Mouse (Mus musculus): ENCODE results near the gene Tmem198b. TPM values are rescaled to one million over a fixed set of nuclear protein-coding genes. Genes with fewer than 3 reads are reported as not detected.
A peak's percentile ranks its signal among the peaks of the same experiment; 100 is the strongest.
"Not testable (repeated sequence)": the region's sequence is repeated elsewhere in the genome, so short reads cannot be mapped to it uniquely, and the experiment has no call there.

Tmem198b gene
- polyA plus RNA-seq, 2 experiments = 1.5 to 2.1 TPM

DNA sequence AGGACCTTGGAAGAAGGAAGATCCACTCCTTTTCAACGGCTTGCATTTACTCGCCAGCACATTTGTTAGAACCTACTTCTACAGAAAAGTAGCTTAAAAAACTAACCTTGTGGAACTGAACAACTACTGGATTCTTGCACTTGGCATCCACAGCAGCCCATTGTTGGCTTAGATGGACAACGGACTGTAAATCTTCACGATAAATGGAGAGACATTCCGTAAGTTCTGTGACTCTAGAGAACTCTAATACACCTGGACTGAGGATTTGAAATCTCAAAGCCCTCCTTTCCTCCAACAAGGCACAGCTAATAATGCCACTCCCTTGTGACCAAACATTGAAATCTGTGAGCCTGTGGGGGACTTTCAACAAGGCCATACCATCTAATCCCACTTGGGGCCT is 39.1 kb upstream of the Tmem198b start:
- 83% methylated on average over 5 of the region's 5 CpGs for WGBS (ENCODE audit: insufficient replicate concordance)
- Histone ChIP-seq H3K4me2 (ENCODE audit: low read depth) (no peak overlapping the region), H3K36me3 (replicated peaks; ENCODE audit: control insufficient read depth, insufficient read depth, low read depth) (peaks cover 49% of the 10 kb centered on the region)

DNA sequence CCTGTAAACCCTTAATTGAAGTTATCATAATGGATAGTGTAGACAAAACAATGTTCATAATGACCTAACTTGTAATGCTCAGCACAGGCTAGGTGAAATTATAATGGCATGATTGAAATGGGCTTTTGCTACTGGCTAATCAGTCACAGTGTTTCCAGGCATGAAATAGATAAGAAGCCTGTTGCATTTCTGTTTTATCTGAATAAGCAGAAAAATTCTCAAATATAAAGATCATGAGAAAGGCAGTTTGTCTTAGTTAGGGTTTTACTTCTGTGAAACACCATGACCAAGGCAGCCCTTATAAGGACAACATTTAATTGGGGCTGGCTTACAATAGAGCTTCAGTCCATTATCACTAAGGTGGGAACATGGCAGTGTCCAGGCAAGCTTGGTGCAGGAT is 36.4 kb upstream of the Tmem198b start:
- DNase-seq (ENCODE audit: low read depth in 3 of 3, low spot score in 3 of 3) (peak in 1 of 3 experiments; percentile 16), ATAC-seq (ENCODE audit: insufficient read depth) (peak; percentile 54)
- Histone ChIP-seq H3K36me3 (replicated peaks; ENCODE audit: control insufficient read depth, insufficient read depth, low read depth) (peaks cover 45% of the 10 kb centered on the region), H3K9me3 (ENCODE audit: control insufficient read depth, low read length) (no peaks in the 10 kb centered on the region), H3K4me3 (ENCODE audit: insufficient read depth in 1 of 2, low read depth in 2 of 2, low read length in 2 of 2) (no peak overlapping the region), H3K9ac (replicated peaks) (no peak overlapping the region; the same call in 1 of the 2 replicates), H3K4me1 (replicated peaks; ENCODE audit: control insufficient read depth in 2 of 2, insufficient read depth in 2 of 2, low read length in 1 of 2) (peaks cover 12 to 19% of the 10 kb centered on the region in 2 experiments), H3K27me3 (ENCODE audit: control insufficient read depth, insufficient read depth, low read length) (no peaks in the 10 kb centered on the region), H3K4me2 (ENCODE audit: low read depth) (peak overlapping the region; percentile 25; the same call in 1 of the 2 replicates), H3K27ac (peak overlapping the region; percentile 39; the same call in 1 of the 2 replicates)
- peak; percentile 72 for TF ChIP-seq EP300 (IDR thresholded peaks at IDR 0.05; ENCODE audit: low read depth)
- no peak for TF ChIP-seq CTCF (IDR thresholded peaks at IDR 0.05; ENCODE audit: low read depth)

More for the DNA sequence above, 39.1 kb upstream of the Tmem198b start:
- Histone ChIP-seq H3K27me3 (ENCODE audit: control insufficient read depth, insufficient read depth, low read length) (no peaks in the 10 kb centered on the region), H3K4me1 (replicated peaks; ENCODE audit: control insufficient read depth in 2 of 2, insufficient read depth in 2 of 2, low read length in 1 of 2) (peaks cover 12 to 19% of the 10 kb centered on the region in 2 experiments), H3K9ac (replicated peaks) (no peak overlapping the region), H3K27ac (no peak overlapping the region), H3K4me3 (ENCODE audit: insufficient read depth in 1 of 2, low read depth in 2 of 2, low read length in 2 of 2) (no peak overlapping the region), H3K9me3 (ENCODE audit: control insufficient read depth, low read length) (no peaks in the 10 kb centered on the region)
- DNase-seq (ENCODE audit: low read depth in 3 of 3, low spot score in 3 of 3) = no peak
- TF ChIP-seq CTCF (IDR thresholded peaks at IDR 0.05; ENCODE audit: low read depth) = no peak
- TF ChIP-seq EP300 (IDR thresholded peaks at IDR 0.05; ENCODE audit: low read depth) = no peak
- no peak for ATAC-seq (ENCODE audit: insufficient read depth)

DNA sequence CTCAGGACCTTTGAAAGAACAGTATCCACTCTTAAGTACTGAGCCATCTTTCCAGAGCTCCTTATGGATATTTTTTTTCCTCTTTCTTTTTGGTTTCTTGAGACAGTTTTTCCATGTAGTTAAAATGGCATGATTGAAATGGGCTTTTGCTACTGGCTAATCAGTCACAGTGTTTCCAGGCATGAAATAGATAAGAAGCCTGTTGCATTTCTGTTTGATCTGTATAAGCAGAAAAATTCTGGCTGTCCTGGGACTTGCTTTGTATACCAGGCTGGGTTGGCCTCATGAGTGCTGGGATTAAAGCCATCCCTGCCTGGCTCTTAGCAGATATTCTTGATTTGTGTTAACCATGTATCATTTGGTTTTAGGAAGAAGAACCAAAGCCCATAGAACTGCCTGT is 35.3 kb upstream of the Tmem198b start:
- Histone ChIP-seq H3K4me1 (replicated peaks; ENCODE audit: control insufficient read depth in 2 of 2, insufficient read depth in 2 of 2, low read length in 1 of 2) (peaks cover 12 to 19% of the 10 kb centered on the region in 2 experiments), H3K9ac (replicated peaks) (no peak overlapping the region), H3K27ac (peak overlapping the region; percentile 33; the same call in 1 of the 2 replicates), H3K36me3 (replicated peaks; ENCODE audit: control insufficient read depth, insufficient read depth, low read depth) (peaks cover 48% of the 10 kb centered on the region), H3K9me3 (ENCODE audit: control insufficient read depth, low read length) (no peaks in the 10 kb centered on the region), H3K4me2 (ENCODE audit: low read depth) (peak overlapping the region; percentile 22), H3K27me3 (ENCODE audit: control insufficient read depth, insufficient read depth, low read length) (no peaks in the 10 kb centered on the region), H3K4me3 (ENCODE audit: insufficient read depth in 1 of 2, low read depth in 2 of 2, low read length in 2 of 2) (no peak overlapping the region)
- ATAC-seq (ENCODE audit: insufficient read depth) (peak; percentile 66; the same call in 1 of the 2 replicates), DNase-seq (ENCODE audit: low read depth in 3 of 3, low spot score in 3 of 3) (no peak)
- TF ChIP-seq EP300 (IDR thresholded peaks at IDR 0.05; ENCODE audit: low read depth) (peak; percentile 55; the same call in 1 of the 2 replicates), CTCF (IDR thresholded peaks at IDR 0.05; ENCODE audit: low read depth) (no peak)

DNA sequence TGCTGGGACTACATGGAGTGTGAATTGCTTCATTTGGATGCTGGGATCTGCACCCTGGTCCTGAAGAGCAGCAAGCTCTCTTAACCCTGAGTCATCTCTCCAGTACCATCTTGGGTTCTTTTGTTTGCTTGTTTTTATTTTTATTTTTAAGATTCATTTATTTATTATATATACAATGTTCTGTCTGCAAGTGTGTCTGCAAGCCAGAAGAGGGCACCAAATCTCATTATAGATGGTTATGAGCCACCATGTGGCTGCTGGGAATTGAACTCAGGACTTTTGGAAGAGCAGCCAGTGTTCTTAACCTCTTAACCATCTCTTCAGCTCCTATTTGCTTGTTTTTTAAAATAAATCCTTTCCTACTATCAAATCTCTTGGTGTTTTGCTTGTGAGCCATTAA is 33.2 kb upstream of the Tmem198b start:
- H3K27ac ChIP-seq = no peak overlapping the region

DNA sequence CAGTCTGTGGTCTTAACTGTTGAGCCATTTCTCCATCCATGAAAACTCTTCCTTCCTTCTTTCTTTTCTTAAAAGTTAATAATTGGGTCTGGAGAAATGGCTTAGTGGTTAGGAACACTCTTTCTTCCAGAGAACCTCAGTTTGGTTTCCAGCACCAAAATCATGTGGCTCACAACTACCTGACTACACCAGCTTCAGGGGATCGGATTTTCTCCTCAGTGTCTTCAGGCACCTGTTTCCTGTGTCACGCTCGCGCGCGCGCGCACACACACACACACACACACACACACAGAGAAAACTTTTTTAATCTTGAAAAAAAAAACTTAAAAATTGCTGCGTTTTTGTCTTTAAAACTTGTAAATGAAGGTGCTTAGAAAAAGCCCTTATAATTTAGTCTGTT is 19.7 kb upstream of the Tmem198b start:
- H3K9ac ChIP-seq (replicated peaks) = no peak overlapping the region
- peaks cover 9 to 10% of the 10 kb centered on the region in 2 experiments for H3K4me1 ChIP-seq (replicated peaks; ENCODE audit: control insufficient read depth in 2 of 2, insufficient read depth in 2 of 2, low read length in 1 of 2)
- H3K36me3 ChIP-seq (replicated peaks; ENCODE audit: control insufficient read depth, insufficient read depth, low read depth) = peaks cover 16% of the 10 kb centered on the region
- H3K27me3 ChIP-seq (ENCODE audit: control insufficient read depth, insufficient read depth, low read length) = no peaks in the 10 kb centered on the region
- no peak for TF ChIP-seq CTCF (IDR thresholded peaks at IDR 0.05; ENCODE audit: low read depth)
- no peak for TF ChIP-seq EP300 (IDR thresholded peaks at IDR 0.05; ENCODE audit: low read depth)
- no peak overlapping the region for H3K27ac ChIP-seq
- 88% methylated on average over 9 of the region's 9 CpGs for WGBS (ENCODE audit: insufficient replicate concordance)
- H3K4me3 ChIP-seq (ENCODE audit: insufficient read depth in 1 of 2, low read depth in 2 of 2, low read length in 2 of 2) = no peak overlapping the region
- no peaks in the 10 kb centered on the region for H3K9me3 ChIP-seq (ENCODE audit: control insufficient read depth, low read length)
- peak overlapping the region; percentile 23; the same call in 1 of the 2 replicates for H3K4me2 ChIP-seq (ENCODE audit: low read depth)
- no peak for ATAC-seq (ENCODE audit: insufficient read depth)
- DNase-seq (ENCODE audit: low read depth in 3 of 3, low spot score in 3 of 3) = no peak

More for the DNA sequence above, 33.2 kb upstream of the Tmem198b start:
- H3K4me1 ChIP-seq (replicated peaks; ENCODE audit: control insufficient read depth in 2 of 2, insufficient read depth in 2 of 2, low read length in 1 of 2) = peaks cover 12 to 19% of the 10 kb centered on the region in 2 experiments
- ATAC-seq (ENCODE audit: insufficient read depth) = no peak
- DNase-seq (ENCODE audit: low read depth in 3 of 3, low spot score in 3 of 3) = no peak
- H3K27me3 ChIP-seq (ENCODE audit: control insufficient read depth, insufficient read depth, low read length) = no peaks in the 10 kb centered on the region
- H3K9me3 ChIP-seq (ENCODE audit: control insufficient read depth, low read length) = no peaks in the 10 kb centered on the region
- TF ChIP-seq CTCF (IDR thresholded peaks at IDR 0.05; ENCODE audit: low read depth) = no peak
- TF ChIP-seq EP300 (IDR thresholded peaks at IDR 0.05; ENCODE audit: low read depth) = no peak
- H3K4me3 ChIP-seq (ENCODE audit: insufficient read depth in 1 of 2, low read depth in 2 of 2, low read length in 2 of 2) = no peak overlapping the region
- H3K36me3 ChIP-seq (replicated peaks; ENCODE audit: control insufficient read depth, insufficient read depth, low read depth) = peaks cover 45% of the 10 kb centered on the region
- H3K4me2 ChIP-seq (ENCODE audit: low read depth) = no peak overlapping the region
- H3K9ac ChIP-seq (replicated peaks) = no peak overlapping the region

DNA sequence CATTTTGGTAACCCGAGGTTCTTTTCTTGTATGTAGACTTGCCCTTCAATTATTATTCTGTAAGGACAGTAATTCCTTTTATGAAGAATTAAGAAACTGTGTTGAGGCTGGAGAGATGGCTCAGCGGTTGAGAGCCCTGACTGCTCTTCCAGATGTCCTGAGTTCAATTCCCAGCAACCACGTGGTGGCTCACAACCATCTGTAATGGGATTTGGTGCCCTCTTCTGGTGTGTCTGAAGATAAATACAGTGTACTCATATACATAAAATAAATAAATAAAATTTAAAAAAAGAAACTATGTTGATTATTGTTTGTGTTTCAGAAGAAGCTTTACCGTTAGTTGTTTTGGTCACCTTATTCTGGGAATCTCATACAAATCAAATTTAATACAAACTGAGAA is 18.9 kb upstream of the Tmem198b start:
- H3K4me3 ChIP-seq (ENCODE audit: insufficient read depth in 1 of 2, low read depth in 2 of 2, low read length in 2 of 2) = peak overlapping the region; percentile 96
- H3K4me2 ChIP-seq (ENCODE audit: low read depth) = peak overlapping the region; percentile 94
- ATAC-seq (ENCODE audit: insufficient read depth); DNase-seq (ENCODE audit: low read depth in 3 of 3, low spot score in 3 of 3); H3K27me3 ChIP-seq (ENCODE audit: control insufficient read depth, insufficient read depth, low read length); H3K27ac ChIP-seq; H3K9me3 ChIP-seq (ENCODE audit: control insufficient read depth, low read length); H3K4me1 ChIP-seq (replicated peaks; ENCODE audit: control insufficient read depth in 2 of 2, insufficient read depth in 2 of 2, low read length in 1 of 2): not testable (repeated sequence)
- 60% methylated on average over 4 of the region's 4 CpGs for whole genome bisulfite sequencing (ENCODE audit: insufficient replicate concordance)
- H3K36me3 ChIP-seq (replicated peaks; ENCODE audit: control insufficient read depth, insufficient read depth, low read depth) = peaks cover 21% of the 10 kb centered on the region
- H3K9ac ChIP-seq (replicated peaks) = peak overlapping the region; percentile 94; the same call in 1 of the 2 replicates

Data from liver, embryonic 14.5 days (tissue).